Mouse (Mus musculus): ENCODE measurements around the gene Edem3.

Edem3 gene

GRCm38 (mm10) chr1:151858474-151858873 is 103.3 kb downstream of the Edem3 start:
- in situ Hi-C loops (cut with MboI; ENCODE audit: low sequenced_read_pairs): no loop called here

DNA sequence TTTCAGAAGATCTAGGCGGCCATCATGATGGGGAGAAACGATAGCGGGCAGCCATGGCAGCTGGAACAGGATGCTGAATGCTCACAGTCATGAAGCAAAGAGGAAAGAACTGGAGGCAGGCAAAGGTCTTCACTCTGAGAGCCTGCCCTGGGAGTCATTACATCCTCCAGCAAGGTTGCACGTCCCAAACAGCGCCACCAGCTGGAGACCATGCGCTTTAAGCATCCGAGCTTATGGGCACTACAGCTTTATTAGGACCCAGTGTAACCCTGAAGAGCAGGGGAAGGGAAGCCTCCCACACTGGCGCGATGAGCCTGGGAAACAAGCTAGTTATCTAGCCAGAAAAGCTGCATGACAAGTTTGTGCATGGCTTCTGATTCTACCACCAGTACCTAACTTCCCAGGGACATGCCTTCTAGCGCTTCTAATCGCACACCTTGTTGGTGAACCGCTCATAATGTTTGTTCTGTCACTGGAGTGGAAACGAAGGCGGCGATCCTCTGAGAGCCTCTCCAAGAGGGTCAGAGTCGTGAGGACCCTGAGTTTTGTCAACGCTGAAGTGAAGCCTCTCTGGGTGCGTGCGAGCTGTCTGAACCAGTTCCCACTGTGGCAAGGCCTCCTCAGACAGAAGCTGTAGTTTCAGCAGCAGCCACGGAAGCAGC is 106.3 kb downstream of the Edem3 start:
- in situ Hi-C loops (cut with MboI; ENCODE audit: low sequenced_read_pairs): no loop called here

GRCm38 (mm10) chr1:151862109-151862508 is 106.9 kb downstream of the Edem3 start:
- in situ Hi-C loops (cut with MboI; ENCODE audit: low sequenced_read_pairs): no loop called here

DNA sequence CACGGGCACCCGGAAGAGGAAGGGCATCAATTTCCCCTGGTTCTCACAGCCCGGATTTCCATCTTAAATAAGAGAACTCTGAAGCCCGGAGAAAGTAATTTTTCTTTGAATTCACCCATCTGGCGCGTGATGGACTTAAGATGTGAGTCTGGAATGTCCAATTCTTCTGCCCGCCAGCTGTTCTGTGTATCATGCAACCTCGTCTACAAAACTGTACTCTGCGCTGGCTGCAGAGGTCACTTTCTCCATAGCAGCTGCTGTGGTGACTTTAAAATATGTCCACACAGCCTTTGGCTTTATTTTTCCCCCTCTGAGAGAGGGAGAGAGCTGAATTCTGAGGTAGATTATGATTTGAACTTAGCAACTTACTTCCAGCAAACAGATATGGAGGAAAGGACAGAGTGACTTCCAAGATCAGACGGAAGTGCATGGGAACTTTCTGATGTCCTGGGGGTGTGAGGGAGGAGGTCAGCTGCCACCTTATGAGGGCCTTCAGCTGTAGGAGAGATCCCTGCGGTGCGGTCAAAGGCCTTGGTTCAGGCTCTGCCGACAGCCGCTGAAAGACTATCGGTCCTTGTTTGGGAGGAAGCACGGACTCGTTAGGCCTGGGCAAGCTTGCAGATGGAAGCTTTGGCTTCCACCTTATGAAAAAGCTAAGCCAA is 108.1 kb downstream of the Edem3 start:
- in situ Hi-C loops (cut with MboI; ENCODE audit: low sequenced_read_pairs): no loop called here

- in situ Hi-C loops (cut with MboI; ENCODE audit: low sequenced_read_pairs): no loop called here
Measured at GRCm38 (mm10) chr1:151863797-151864147, 108.6 kb downstream of the Edem3 start.

DNA sequence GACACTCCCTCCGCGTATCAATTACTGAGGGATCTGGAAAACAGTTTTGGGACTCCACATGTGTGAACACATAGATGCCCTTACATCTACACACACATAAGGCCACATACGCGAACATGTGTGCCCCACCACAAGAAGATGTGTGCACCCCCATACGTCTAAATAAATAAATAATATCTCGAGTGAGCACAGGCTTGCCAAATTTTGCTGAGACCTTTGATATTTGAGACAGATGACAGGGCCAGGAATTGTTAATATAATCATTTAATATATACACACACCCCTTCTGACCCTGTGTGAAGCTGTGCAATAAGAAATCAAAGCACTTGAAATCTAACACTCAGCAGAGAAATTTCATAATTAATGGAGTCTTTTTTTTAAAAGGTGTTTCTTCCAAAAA is 109.2 kb downstream of the Edem3 start:
- in situ Hi-C loops (cut with MboI; ENCODE audit: low sequenced_read_pairs): no loop called here

Measured in CH12F3 (cell line).